Mouse (Mus musculus) CD4-positive, CD25-positive, alpha-beta regulatory T cell (primary cell): ENCODE results near the gene Klhl7. TPM values are rescaled to one million over a fixed set of nuclear protein-coding genes. Genes with fewer than 3 reads are reported as not detected.

Experiments
- polyA plus RNA-seq: library from polyadenylated mRNA; unstranded; fragments of 100-300 nt; shearing (Covaris generic); gene quantifications from one replicate; pipeline ENCODE4 v1.2.1, GENCODE M21; 2017

The Klhl7 gene
- polyA plus RNA-seq: 14.1 TPM

DNA sequence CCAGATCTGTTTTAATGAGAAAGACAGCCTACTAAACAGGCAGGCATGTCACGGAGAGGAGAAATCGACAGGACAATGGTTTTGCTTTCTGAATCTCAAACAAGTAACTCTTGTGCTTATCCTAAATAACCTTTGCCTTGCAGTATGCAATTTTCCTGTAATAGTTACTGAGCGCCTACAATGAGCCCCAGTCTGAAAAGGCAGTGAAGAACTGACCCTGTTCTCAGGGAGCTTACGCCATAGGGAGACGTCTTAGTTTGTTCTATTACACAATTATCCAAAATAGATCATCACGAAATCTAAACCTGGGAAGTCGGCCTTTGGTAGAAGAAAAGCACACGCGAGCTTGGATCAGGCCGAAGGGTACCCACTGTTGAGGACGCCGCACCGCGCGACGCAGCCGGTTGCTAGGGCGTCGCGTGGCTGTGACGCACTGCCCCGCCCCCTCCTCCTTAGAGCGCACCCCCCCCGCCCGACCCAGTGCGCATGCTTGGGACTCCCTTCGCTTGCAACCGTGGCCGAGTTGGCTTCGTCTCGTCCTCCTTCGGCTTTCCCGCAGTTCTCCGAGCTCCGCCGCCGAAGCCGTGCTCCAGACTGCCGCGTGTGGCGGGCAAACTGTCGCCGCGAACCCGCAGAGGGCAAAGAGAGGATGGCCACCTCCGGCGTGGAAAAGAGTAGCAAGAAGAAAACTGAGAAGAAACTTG lies at the start of gene Klhl7:
Gene Klhl7 (plus strand): TSS at position 500 of the 704 bp plus-strand sequence.

DNA sequence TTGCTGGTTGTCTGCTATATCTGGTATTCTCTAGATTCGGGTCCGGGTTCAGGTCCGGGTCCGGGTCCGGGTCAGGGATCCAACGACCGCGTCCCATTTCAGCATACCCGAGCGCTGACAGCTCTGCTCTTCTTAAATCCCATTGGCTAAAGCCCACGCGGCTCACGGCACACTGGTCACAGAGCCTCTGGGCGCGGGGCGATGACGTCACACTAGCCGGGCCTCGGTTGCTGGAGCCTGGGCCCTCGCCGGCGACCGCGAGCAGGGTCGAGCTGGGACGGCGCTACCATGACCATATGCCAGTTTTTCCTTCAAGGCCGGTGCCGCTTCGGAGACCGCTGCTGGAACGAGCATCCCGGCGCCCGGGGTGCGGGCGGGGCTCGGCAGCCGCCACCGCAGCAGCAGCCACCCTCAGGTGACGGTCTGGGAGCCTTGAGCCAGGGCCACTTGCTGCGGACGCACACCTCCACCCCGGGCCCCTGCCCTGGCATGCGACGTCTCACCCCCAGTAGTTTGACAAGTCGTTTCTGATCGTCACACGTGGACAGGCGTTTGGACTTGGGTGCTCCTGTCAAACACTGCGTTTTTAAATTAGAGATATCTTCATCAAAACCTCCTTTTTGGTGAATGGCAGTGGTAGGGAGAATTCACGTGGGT lies 64.5 kb downstream of the Klhl7 start, which contains the start of gene Nupl2:
Gene Nupl2 (plus strand): TSS at position 175 of the 657 bp plus-strand sequence.

Other genes with a start within 250 kb of the Klhl7 start
- gene Fam126a, start 69.9 kb upstream of the Klhl7 start, polyA plus RNA-seq: 15.9 TPM
- 14.5 TPM for gene Nupl2, start 64.4 kb downstream of the Klhl7 start, polyA plus RNA-seq